Mouse (Mus musculus) MEL (cell line): ENCODE measurements around the gene Myo10. TPM values are rescaled to one million over a fixed set of nuclear protein-coding genes. Genes with fewer than 3 reads are reported as not detected.

Experiments
- DNase-seq: peaks from one replicate; pipeline ENCODE4 v3.0.0; 2011; ENCODE audit warnings: low read depth, low spot score
- H3K27ac ChIP-seq: 2 replicates; pipeline ENCODE4 v1.5.1; 2012; ENCODE audit warnings: low read depth, mild to moderate bottlenecking, control low read depth, low read length, moderate library complexity; ENCODE audit not compliant: control insufficient read depth
- H3K27me3 ChIP-seq, 2 experiments: fragments of 150-350 bp in 1 of 2; sonication (generic) in 1 of 2; 2 replicates each; pipeline ENCODE4 v1.6.1; 2012; ENCODE audit warnings: low read length in 2 of 2, mild to moderate bottlenecking in 2 of 2, improper control_type of control experiment in 1 of 2, moderate library complexity in 1 of 2; ENCODE audit not compliant: insufficient read depth in 2 of 2, control insufficient read depth in 1 of 2
- H3K36me3 ChIP-seq, 2 experiments: 2 replicates each; pipeline ENCODE4 v1.6.1; 2012 to 2014; ENCODE audit warnings: low read length in 2 of 2, improper control_type of control experiment in 1 of 2, inconsistent platforms in 1 of 2, mild to moderate bottlenecking in 1 of 2; ENCODE audit not compliant: insufficient read depth in 2 of 2, control insufficient read depth in 1 of 2
- H3K4me1 ChIP-seq, 2 experiments: fragments of 150-350 bp in 1 of 2; sonication (generic) in 1 of 2; 2 replicates each; pipeline ENCODE4 v1.6.1; 2012; ENCODE audit warnings: low read length in 2 of 2, improper control_type of control experiment in 1 of 2, mild to moderate bottlenecking in 1 of 2; ENCODE audit not compliant: insufficient read depth in 2 of 2, control insufficient read depth in 1 of 2
- H3K4me3 ChIP-seq, 2 experiments: fragments of 150-350 bp in 1 of 2; sonication (generic) in 1 of 2; 2 replicates each; pipeline ENCODE4 v1.5.1; 2012; ENCODE audit warnings: low read depth in 2 of 2, low read length in 2 of 2, mild to moderate bottlenecking in 2 of 2, moderate library complexity in 2 of 2, control low read depth in 1 of 2, improper control_type of control experiment in 1 of 2; ENCODE audit not compliant: control insufficient read depth in 1 of 2, insufficient read depth in 1 of 2
- H3K79me2 ChIP-seq: 2 replicates; pipeline ENCODE4 v1.6.1; 2012; ENCODE audit warnings: mild to moderate bottlenecking, low read length, moderate library complexity; ENCODE audit not compliant: control insufficient read depth, poor library complexity, insufficient read depth
- H3K9ac ChIP-seq: 2 replicates; pipeline ENCODE4 v1.6.1; 2012; ENCODE audit warnings: low read depth, mild to moderate bottlenecking, control low read depth, low read length, moderate library complexity; ENCODE audit not compliant: control insufficient read depth, poor library complexity, severe bottlenecking
- H3K9me3 ChIP-seq: fragments of 150-350 bp; sonication (generic); replicated peaks from 2 replicates; pipeline ENCODE4 v1.6.1; 2012; ENCODE audit warnings: mild to moderate bottlenecking, low read length, improper control_type of control experiment, moderate library complexity; ENCODE audit not compliant: insufficient read depth
- BHLHE40 ChIP-seq: IDR thresholded peaks from 2 replicates; pipeline ENCODE4 v1.6.1; 2012; ENCODE audit warnings: low read depth, mild to moderate bottlenecking, inconsistent platforms, low read length, improper control_type of control experiment, borderline replicate concordance
- CHD2 ChIP-seq: IDR thresholded peaks from 2 replicates; pipeline ENCODE4 v1.6.1; 2011; ENCODE audit warnings: low read length, improper control_type of control experiment
- CTCF ChIP-seq, 3 experiments: IDR thresholded peaks in 2 of 3; conservative IDR thresholded peaks in 1 of 3; 2 replicates each; pipeline ENCODE4 v1.5.1; 2011 to 2012; ENCODE audit warnings: low read length in 3 of 3, low read depth in 2 of 3, mild to moderate bottlenecking in 2 of 3, improper control_type of control experiment in 1 of 3, inconsistent platforms in 1 of 3, mixed read lengths in 1 of 3, moderate library complexity in 1 of 3; ENCODE audit not compliant: control insufficient read depth in 1 of 3, insufficient read depth in 1 of 3, poor library complexity in 1 of 3, severe bottlenecking in 1 of 3
- E2F4 ChIP-seq: IDR thresholded peaks from 2 replicates; pipeline ENCODE4 v1.6.1; 2011; ENCODE audit warnings: low read depth, low read length, improper control_type of control experiment, borderline replicate concordance
- EP300 ChIP-seq, 2 experiments: IDR thresholded peaks; 2 replicates each; pipeline ENCODE4 v1.6.1; 2011; ENCODE audit warnings: improper control_type of control experiment in 2 of 2, low read length in 2 of 2, low read depth in 1 of 2, mild to moderate bottlenecking in 1 of 2
- ETS1 ChIP-seq: IDR thresholded peaks from 2 replicates; pipeline ENCODE4 v1.6.1; 2012; ENCODE audit warnings: low read depth, mild to moderate bottlenecking, inconsistent platforms, low read length, improper control_type of control experiment, moderate library complexity
- GABPA ChIP-seq: IDR thresholded peaks from 2 replicates; pipeline ENCODE4 v1.6.1; 2012; ENCODE audit warnings: low read depth, mild to moderate bottlenecking, inconsistent platforms, low read length, improper control_type of control experiment, moderate library complexity
- GATA1 ChIP-seq: IDR thresholded peaks from 2 replicates; pipeline ENCODE4 v1.6.1; 2011; ENCODE audit warnings: low read depth, low read length, improper control_type of control experiment
- HCFC1 ChIP-seq: IDR thresholded peaks from 2 replicates; pipeline ENCODE4 v1.6.1; 2012; ENCODE audit warnings: low read depth, mild to moderate bottlenecking, inconsistent platforms, low read length, improper control_type of control experiment, moderate library complexity
- KAT2A ChIP-seq: conservative IDR thresholded peaks from 2 replicates; pipeline ENCODE4 v1.6.1; 2012; ENCODE audit warnings: low read depth, low read length, improper control_type of control experiment, inconsistent platforms
- MAFK ChIP-seq: IDR thresholded peaks from 2 replicates; pipeline ENCODE4 v1.6.1; 2011; ENCODE audit warnings: low read depth, mild to moderate bottlenecking, low read length, improper control_type of control experiment, borderline replicate concordance
- MAZ ChIP-seq: IDR thresholded peaks from 2 replicates; pipeline ENCODE4 v1.6.1; 2012; ENCODE audit warnings: low read depth, mild to moderate bottlenecking, inconsistent platforms, low read length, improper control_type of control experiment
- MXI1 ChIP-seq: IDR thresholded peaks from 2 replicates; pipeline ENCODE4 v1.6.1; 2011; ENCODE audit warnings: mild to moderate bottlenecking, low read depth, low read length, improper control_type of control experiment
- MYB ChIP-seq: IDR thresholded peaks from 2 replicates; pipeline ENCODE4 v1.6.1; 2011; ENCODE audit warnings: mild to moderate bottlenecking, low read depth, low read length, improper control_type of control experiment
- MYC ChIP-seq: IDR thresholded peaks from 2 replicates; pipeline ENCODE4 v1.6.1; 2011; ENCODE audit warnings: low read depth, mild to moderate bottlenecking, low read length, improper control_type of control experiment, moderate library complexity
- NELFE ChIP-seq: IDR thresholded peaks from 2 replicates; pipeline ENCODE4 v1.6.1; 2011; ENCODE audit warnings: low read depth, low read length, improper control_type of control experiment
- NRF1 ChIP-seq: IDR thresholded peaks from 2 replicates; pipeline ENCODE4 v1.6.1; 2014; ENCODE audit warnings: low read depth, mild to moderate bottlenecking, inconsistent platforms, low read length, improper control_type of control experiment, moderate library complexity; ENCODE audit not compliant: poor library complexity, insufficient read depth, severe bottlenecking
- POLR2A ChIP-seq, 2 experiments: IDR thresholded peaks; 2 replicates each; pipeline ENCODE4 v1.6.1; 2011 to 2012; ENCODE audit warnings: low read length in 2 of 2, mild to moderate bottlenecking in 2 of 2, control low read depth in 1 of 2, improper control_type of control experiment in 1 of 2, low read depth in 1 of 2, moderate library complexity in 1 of 2; ENCODE audit not compliant: control insufficient read depth in 1 of 2, insufficient read depth in 1 of 2, poor library complexity in 1 of 2
- POLR2AphosphoS5 ChIP-seq: IDR thresholded peaks from 2 replicates; pipeline ENCODE4 v1.6.1; 2012; ENCODE audit warnings: low read depth, borderline replicate concordance, mild to moderate bottlenecking, inconsistent platforms, low read length, moderate library complexity, mixed read lengths
- RAD21 ChIP-seq: IDR thresholded peaks from 2 replicates; pipeline ENCODE4 v1.6.1; 2011; ENCODE audit warnings: mild to moderate bottlenecking, low read depth, low read length, improper control_type of control experiment
- SIN3A ChIP-seq: IDR thresholded peaks from 2 replicates; pipeline ENCODE4 v1.6.1; 2012; ENCODE audit warnings: low read length, improper control_type of control experiment, inconsistent platforms
- SMC3 ChIP-seq: IDR thresholded peaks from 2 replicates; pipeline ENCODE4 v1.6.1; 2011; ENCODE audit warnings: low read depth, low read length, improper control_type of control experiment
- TBP ChIP-seq: IDR thresholded peaks from 2 replicates; pipeline ENCODE4 v1.8.0; 2011; ENCODE audit warnings: low read depth, low read length, improper control_type of control experiment
- TCF12 ChIP-seq: IDR thresholded peaks from 2 replicates; pipeline ENCODE4 v1.6.1; 2014; ENCODE audit warnings: low read depth, mild to moderate bottlenecking, inconsistent platforms, low read length, improper control_type of control experiment, moderate library complexity
- UBTF ChIP-seq: IDR thresholded peaks from 2 replicates; pipeline ENCODE4 v1.6.1; 2012; ENCODE audit warnings: low read depth, mild to moderate bottlenecking, inconsistent platforms, low read length, improper control_type of control experiment, moderate library complexity, borderline replicate concordance; ENCODE audit not compliant: insufficient read depth
- USF1 ChIP-seq: IDR thresholded peaks from 2 replicates; pipeline ENCODE4 v1.6.1; 2014; ENCODE audit warnings: low read depth, mild to moderate bottlenecking, inconsistent platforms, low read length, improper control_type of control experiment, moderate library complexity
- USF2 ChIP-seq, 2 experiments: IDR thresholded peaks; 2 replicates each; pipeline ENCODE4 v1.6.1; 2011 to 2012; ENCODE audit warnings: improper control_type of control experiment in 2 of 2, low read length in 2 of 2, borderline replicate concordance in 1 of 2, inconsistent platforms in 1 of 2, low read depth in 1 of 2, mild to moderate bottlenecking in 1 of 2; ENCODE audit not compliant: insufficient read depth in 1 of 2
- ZC3H11A ChIP-seq: IDR thresholded peaks from 2 replicates; pipeline ENCODE4 v1.6.1; 2012; ENCODE audit warnings: low read depth, mild to moderate bottlenecking, inconsistent platforms, low read length, improper control_type of control experiment
- ZKSCAN1 ChIP-seq: IDR thresholded peaks from 2 replicates; pipeline ENCODE4 v1.6.1; 2012; ENCODE audit warnings: low read depth, mild to moderate bottlenecking, inconsistent platforms, low read length, improper control_type of control experiment, moderate library complexity
- ZMIZ1 ChIP-seq: IDR thresholded peaks from 2 replicates; pipeline ENCODE4 v1.6.1; 2012; ENCODE audit warnings: low read depth, mild to moderate bottlenecking, inconsistent platforms, low read length, improper control_type of control experiment, moderate library complexity
- ZNF384 ChIP-seq: IDR thresholded peaks from 2 replicates; pipeline ENCODE4 v1.6.1; 2012; ENCODE audit warnings: low read depth, mild to moderate bottlenecking, inconsistent platforms, low read length, improper control_type of control experiment
- polyA plus RNA-seq, 2 experiments: library from polyadenylated mRNA; stranded (reverse) in 1 of 2; unstranded in 1 of 2; fragments of >175 nt in 1 of 2; fragments of >200 nt in 1 of 2; gene quantifications; 2 replicates each; pipeline versions ENCODE4 v1.2.1 to v1.2.4; 2012; ENCODE audit warnings: low replicate concordance in 2 of 2, low read depth in 1 of 2; ENCODE audit not compliant: insufficient read length in 2 of 2, insufficient read depth in 1 of 2, missing spikeins in 1 of 2
- total RNA-seq: library from RNA; depleted of rRNA; stranded (reverse); fragments of 300-350 nt; gene quantifications from 2 replicates; pipeline ENCODE4 v1.2.3, GENCODE M21; 2012

Myo10 gene
- total and polyA plus RNA-seq, 3 experiments = 0.01 TPM; not detected in 2

DNA sequence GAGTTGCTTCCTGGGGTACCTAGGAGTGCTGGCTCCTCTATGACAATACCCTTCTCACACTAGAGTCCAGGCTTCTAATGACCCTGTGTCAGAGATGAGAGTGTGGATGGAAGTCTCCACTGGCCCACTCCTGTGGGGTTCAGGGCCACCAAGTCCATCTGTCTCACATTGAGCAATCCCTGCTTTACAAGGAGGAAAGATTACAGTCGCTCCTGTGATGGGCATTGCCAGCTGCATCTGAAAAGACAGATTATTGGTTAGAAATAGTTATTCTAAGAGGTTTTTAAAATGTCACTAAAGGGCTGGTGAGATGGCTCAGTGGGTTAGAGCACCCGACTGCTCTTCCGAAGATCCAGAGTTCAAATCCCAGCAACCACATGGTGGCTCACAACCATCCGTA, 72.4 kb downstream of the Myo10 start:
- no peak for TF ChIP-seq MXI1
- TF ChIP-seq MAZ = no peak
- TF ChIP-seq TCF12 = no peak
- no peak for TF ChIP-seq GATA1
- TF ChIP-seq E2F4 = no peak
- TF ChIP-seq UBTF = no peak
- no peak for TF ChIP-seq SIN3A
- no peak for TF ChIP-seq KAT2A
- TF ChIP-seq ZKSCAN1 = no peak
- TF ChIP-seq MAFK = no peak
- no peak for TF ChIP-seq MYC
- no peak for TF ChIP-seq NELFE
- TF ChIP-seq ETS1 = no peak
- TF ChIP-seq TBP = no peak
- no peak for TF ChIP-seq BHLHE40
- no peak for TF ChIP-seq HCFC1
- no peak for TF ChIP-seq ZNF384
- TF ChIP-seq USF1 = no peak
- TF ChIP-seq POLR2AphosphoS5 = no peak
- TF ChIP-seq MYB = no peak
- Histone ChIP-seq H3K27me3 (no peaks in the 10 kb centered on the region), H3K4me1 (no peaks in the 10 kb centered on the region)

GRCm38 (mm10) chr15:25695253-25695652, 72.9 kb downstream of the Myo10 start:
- no peak for TF ChIP-seq POLR2A (IDR thresholded peaks at IDR 0.05; ENCODE audit: control insufficient read depth in 1 of 2, insufficient read depth in 1 of 2, low read depth in 1 of 2, low read length in 2 of 2, poor library complexity in 1 of 2)
- TF ChIP-seq NRF1 = no peak
- TF ChIP-seq ZMIZ1 = no peak
- TF ChIP-seq SMC3 = no peak
- TF ChIP-seq MYB = no peak
- TF ChIP-seq EP300 (IDR thresholded peaks at IDR 0.05; ENCODE audit: low read depth in 1 of 2, low read length in 2 of 2) = no peak
- no peak for TF ChIP-seq UBTF
- TF ChIP-seq RAD21 = no peak
- no peak for TF ChIP-seq ZC3H11A
- TF ChIP-seq MXI1 = no peak
- no peak for TF ChIP-seq GABPA
- no peak for TF ChIP-seq USF2 (IDR thresholded peaks at IDR 0.05; ENCODE audit: borderline replicate concordance in 1 of 2, insufficient read depth in 1 of 2, low read depth in 1 of 2, low read length in 2 of 2)
- TF ChIP-seq CHD2 = no peak
- no peak for TF ChIP-seq ZKSCAN1
- no peak for TF ChIP-seq TBP
- TF ChIP-seq SIN3A = no peak
- no peak for TF ChIP-seq MAFK
- TF ChIP-seq MYC = no peak
- no peak for TF ChIP-seq CTCF (IDR thresholded peaks at IDR 0.05 in 2 of 3, conservative IDR thresholded peaks at IDR 0.05 in 1 of 3; ENCODE audit: control insufficient read depth in 1 of 3, insufficient read depth in 1 of 3, low read depth in 2 of 3, low read length in 3 of 3, poor library complexity in 1 of 3, severe bottlenecking in 1 of 3)
- no peak for TF ChIP-seq KAT2A
- Histone ChIP-seq H3K4me1 (no peaks in the 10 kb centered on the region), H3K4me3 (no peak overlapping the region), H3K27ac (no peak overlapping the region), H3K9ac (no peak overlapping the region), H3K9me3 (no peaks in the 10 kb centered on the region), H3K27me3 (no peaks in the 10 kb centered on the region), H3K36me3 (no peaks in the 10 kb centered on the region), H3K79me2 (no peaks in the 10 kb centered on the region)
- no peak for DNase-seq

More for the DNA sequence above, 72.4 kb downstream of the Myo10 start:
- no peak for DNase-seq
- Histone ChIP-seq H3K9me3 (no peaks in the 10 kb centered on the region), H3K36me3 (no peaks in the 10 kb centered on the region), H3K27ac (no peak overlapping the region), H3K79me2 (no peaks in the 10 kb centered on the region), H3K4me3 (no peak overlapping the region), H3K9ac (no peak overlapping the region)
